Mouse (Mus musculus) cerebellum, postnatal 14 days (tissue): ENCODE measurements around the gene Rps15a.

ENCODE experiments used
- DNase-seq, 2 experiments: peaks; one replicate each; pipeline ENCODE4 v3.0.0; 2021; ENCODE audit warnings: mixed read lengths in 2 of 2

The Rps15a gene

GRCm38 (mm10) chr7:118115533-118115876, 483 bp downstream of the Rps15a start:
- DNase-seq: no peak

GRCm38 (mm10) chr7:118113541-118114297, 2.3 kb downstream of the Rps15a start:
- DNase-seq: no peak

GRCm38 (mm10) chr7:118111128-118111527, 4.9 kb downstream of the Rps15a start:
- no peak for DNase-seq

GRCm38 (mm10) chr7:118107671-118108070, 8.3 kb downstream of the Rps15a start:
- no peak for DNase-seq

GRCm38 (mm10) chr7:118104458-118105052, 11.4 kb downstream of the Rps15a start:
- DNase-seq: no peak

GRCm38 (mm10) chr7:118103462-118104379, 12.3 kb downstream of the Rps15a start:
- DNase-seq: no peak

- DNase-seq: no peak
Observed at GRCm38 (mm10) chr7:118102678-118103461, 13.1 kb downstream of the Rps15a start.

GRCm38 (mm10) chr7:118102231-118102630, 13.8 kb downstream of the Rps15a start:
- DNase-seq: peak; percentile 55 to 67

GRCm38 (mm10) chr7:118097615-118098014, 18.4 kb downstream of the Rps15a start:
- no peak for DNase-seq

GRCm38 (mm10) chr7:118079987-118080386, 36.0 kb downstream of the Rps15a start:
- no peak for DNase-seq

- DNase-seq: no peak
Observed at GRCm38 (mm10) chr7:118079097-118079496, 36.9 kb downstream of the Rps15a start.

- DNase-seq: no peak
Observed at GRCm38 (mm10) chr7:118067261-118067660, 48.7 kb downstream of the Rps15a start.

GRCm38 (mm10) chr7:118056300-118056699, 59.7 kb downstream of the Rps15a start:
- no peak for DNase-seq
